Mouse (Mus musculus) liver, embryonic 14.5 days (tissue): ENCODE data around the gene Defb22. TPM values are rescaled to one million over a fixed set of nuclear protein-coding genes. Genes with fewer than 3 reads are reported as not detected.
A peak's percentile ranks its signal among the peaks of the same experiment; 100 is the strongest.

Experiments
- ATAC-seq: fragments of 200-750 bp; cut with Nextera tagmentation; 2 replicates; pipeline ENCODE4 v1.8.0; 2017; ENCODE audit warnings: moderate number of reproducible peaks, mild to moderate bottlenecking, moderate library complexity; ENCODE audit not compliant: insufficient read depth
- DNase-seq, 3 experiments: peaks; one replicate each; pipeline ENCODE4 v3.0.0-alpha.2; 2012 to 2013; ENCODE audit warnings: low read depth in 3 of 3, low spot score in 3 of 3
- H3K27ac ChIP-seq: fragments of 300-500 bp; sonication (generic); 2 replicates; pipeline ENCODE4 v1.5.1; 2014; ENCODE audit warnings: moderate library complexity, mild to moderate bottlenecking, control low read depth, inconsistent platforms
- H3K27me3 ChIP-seq: fragments of 300-500 bp; sonication (generic); 2 replicates; pipeline ENCODE4 v1.6.1; 2014; ENCODE audit warnings: mild to moderate bottlenecking, low read length, moderate library complexity; ENCODE audit not compliant: control insufficient read depth, insufficient read depth
- H3K36me3 ChIP-seq: fragments of 300-500 bp; sonication (generic); replicated peaks from 2 replicates; pipeline ENCODE4 v1.6.1; 2014; ENCODE audit warnings: low read depth; ENCODE audit not compliant: control insufficient read depth, insufficient read depth
- H3K4me1 ChIP-seq, 2 experiments: fragments of 200-500 bp in 1 of 2; fragments of 300-500 bp in 1 of 2; sonication (generic) in 1 of 2; replicated peaks; 2 replicates each; pipeline ENCODE4 v1.6.1; 2012 to 2014; ENCODE audit warnings: antibody characterized with exemption in 1 of 2, inconsistent platforms in 1 of 2, low read length in 1 of 2; ENCODE audit not compliant: control insufficient read depth in 2 of 2, insufficient read depth in 2 of 2
- H3K4me2 ChIP-seq: fragments of 300-500 bp; sonication (generic); 2 replicates; pipeline ENCODE4 v1.6.1; 2014; ENCODE audit warnings: low read depth, mild to moderate bottlenecking, control low read depth, moderate library complexity
- H3K4me3 ChIP-seq, 2 experiments: fragments of 200-500 bp in 1 of 2; fragments of 300-500 bp in 1 of 2; sonication (generic) in 1 of 2; 2 replicates each; pipeline ENCODE4 v1.5.1; 2012 to 2014; ENCODE audit warnings: low read depth in 2 of 2, low read length in 2 of 2, mild to moderate bottlenecking in 2 of 2, control low read depth in 1 of 2, inconsistent platforms in 1 of 2, moderate library complexity in 1 of 2; ENCODE audit not compliant: insufficient read depth in 1 of 2
- H3K9ac ChIP-seq: fragments of 300-500 bp; sonication (generic); replicated peaks from 2 replicates; pipeline ENCODE4 v1.6.1; 2014; ENCODE audit warnings: mild to moderate bottlenecking, control low read depth, moderate library complexity
- H3K9me3 ChIP-seq: fragments of 300-500 bp; sonication (generic); 2 replicates; pipeline ENCODE4 v1.6.1; 2016; ENCODE audit warnings: low read length, mixed read lengths; ENCODE audit not compliant: control insufficient read depth
- CTCF ChIP-seq: IDR thresholded peaks from 2 replicates; pipeline ENCODE4 v1.5.1; 2016; ENCODE audit warnings: antibody characterized with exemption, low read depth, control low read depth
- EP300 ChIP-seq: IDR thresholded peaks from 2 replicates; pipeline ENCODE4 v1.6.1; 2016; ENCODE audit warnings: antibody characterized with exemption, low read depth
- WGBS: fragments of 180-500 bp; shearing (Covaris S2); extraction: QIAGEN DNeasy Blood & Tissue Kit; methylation state at CpG from one replicate; pipeline ENCODE4 v1.1.7; 2014; ENCODE audit not compliant: insufficient replicate concordance; 5-methylcytosine and 5-hydroxymethylcytosine counted together
- polyA plus RNA-seq, 2 experiments: library from polyadenylated mRNA; depleted of rRNA in 1 of 2; stranded (reverse) in 1 of 2; unstranded in 1 of 2; fragments of >200 nt; fragmentation: Nextera tagmentation in 1 of 2; extraction: Ambion mirVana in 1 of 2; gene quantifications; 2 replicates each; pipeline versions ENCODE4 v1.2.1 to v1.2.3; 2012 to 2014

Gene Defb22
- polyA plus RNA-seq, 2 experiments = not detected

DNA sequence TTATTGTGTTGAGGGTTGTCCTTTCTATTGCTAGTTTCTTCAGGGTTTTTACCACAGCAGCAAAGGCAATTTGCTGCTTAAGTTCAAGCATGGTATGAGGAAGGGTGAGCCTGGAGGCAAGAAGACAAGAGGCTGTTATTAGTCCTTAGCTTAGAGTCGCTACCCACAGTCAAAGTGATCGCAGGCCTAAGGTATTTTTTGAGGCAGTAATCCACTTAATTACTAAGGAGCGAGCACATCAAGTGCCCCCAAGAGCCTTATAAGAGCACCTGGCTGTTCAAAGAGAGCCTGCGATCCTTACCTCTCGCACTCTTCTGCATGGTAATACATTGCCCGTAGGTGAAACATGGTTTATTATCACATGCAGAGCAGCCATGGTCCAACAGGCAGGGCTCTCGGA lies 8.2 kb downstream of the Defb22 start:
- Histone ChIP-seq H3K27ac (no peak overlapping the region), H3K4me3 (no peak overlapping the region), H3K4me2 (no peak overlapping the region), H3K4me1 (no peaks in the 10 kb centered on the region), H3K9me3 (no peaks in the 10 kb centered on the region), H3K9ac (no peak overlapping the region), H3K36me3 (no peaks in the 10 kb centered on the region), H3K27me3 (no peaks in the 10 kb centered on the region)
- no peak for TF ChIP-seq CTCF
- no peak for TF ChIP-seq EP300
- DNase-seq = no peak
- WGBS = 69% methylated on average over 7 of the region's 7 CpGs
- ATAC-seq = no peak

DNA sequence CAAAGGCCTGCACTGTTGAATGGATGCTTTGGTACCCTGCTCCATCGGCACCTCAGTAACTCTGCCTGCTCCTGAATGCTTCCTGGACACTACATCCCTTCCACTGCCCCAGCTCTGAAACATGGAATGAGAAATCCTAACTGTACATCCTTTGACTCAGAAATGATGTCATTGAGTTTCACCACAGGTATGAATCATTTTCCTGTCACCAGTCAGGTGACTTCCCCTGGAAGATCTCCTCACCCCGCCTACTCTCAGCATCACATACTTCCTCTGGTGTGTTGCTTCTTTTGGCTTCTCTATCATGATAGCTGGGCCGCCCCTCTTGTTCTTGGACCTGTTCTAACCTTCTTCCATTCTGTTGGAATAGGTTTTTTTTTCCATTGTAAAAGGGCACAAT lies 9.1 kb downstream of the Defb22 start:
- H3K36me3 ChIP-seq = no peaks in the 10 kb centered on the region
- H3K4me3 ChIP-seq = no peak overlapping the region
- 47% methylated on average over 3 of the region's 3 CpGs for WGBS
- H3K9ac ChIP-seq = no peak overlapping the region
- no peaks in the 10 kb centered on the region for H3K27me3 ChIP-seq
- ATAC-seq (no peak), DNase-seq (no peak)
- no peaks in the 10 kb centered on the region for H3K9me3 ChIP-seq
- TF ChIP-seq EP300 (no peak), CTCF (no peak)
- no peak overlapping the region for H3K4me2 ChIP-seq
- no peak overlapping the region for H3K27ac ChIP-seq
- no peaks in the 10 kb centered on the region for H3K4me1 ChIP-seq

GRCm38 (mm10) chr2:152476763-152477162 lies 13.2 kb downstream of the Defb22 start, which contains the start of gene Defb20:
Gene Defb20 (plus strand): TSS chr2:152477063.
- WGBS = 41% methylated on average over 2 of the region's 2 CpGs
- no peaks in the 10 kb centered on the region for H3K27me3 ChIP-seq
- no peak for TF ChIP-seq CTCF
- TF ChIP-seq EP300 = no peak

DNA sequence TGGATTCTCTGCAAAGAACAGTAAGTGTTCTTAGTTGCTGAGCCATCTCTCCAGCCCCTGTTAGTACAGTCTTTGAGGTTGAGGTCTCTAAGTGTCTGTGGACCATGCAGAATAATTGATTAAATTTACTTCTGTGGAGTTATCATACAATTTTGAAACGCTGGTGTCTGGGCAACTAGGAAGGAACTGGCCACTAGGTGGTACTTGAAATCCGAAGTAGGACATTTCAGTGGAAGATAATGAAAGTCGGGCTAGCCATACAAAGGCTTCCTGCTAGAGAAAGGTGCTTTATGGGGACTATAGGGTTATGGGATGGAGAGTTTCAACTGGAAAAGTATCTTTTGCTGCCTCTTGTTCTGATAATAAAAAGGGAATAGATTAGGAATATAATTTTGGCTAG lies 17.5 kb downstream of the Defb22 start:
- no peak for DNase-seq
- no peak overlapping the region for H3K4me2 ChIP-seq
- no peak for ATAC-seq

More at GRCm38 (mm10) chr2:152476763-152477162, 13.2 kb downstream of the Defb22 start, which contains the start of gene Defb20:
- Histone ChIP-seq H3K4me1 (no peaks in the 10 kb centered on the region), H3K4me2 (no peak within 1 kb of the TSS), H3K9me3 (no peaks in the 10 kb centered on the region), H3K9ac (no peak within 1 kb of the TSS), H3K36me3 (no peaks in the 10 kb centered on the region), H3K27ac (no peak within 1 kb of the TSS), H3K4me3 (no peak within 1 kb of the TSS)
- DNase-seq (no peak), ATAC-seq (no peak)

DNA sequence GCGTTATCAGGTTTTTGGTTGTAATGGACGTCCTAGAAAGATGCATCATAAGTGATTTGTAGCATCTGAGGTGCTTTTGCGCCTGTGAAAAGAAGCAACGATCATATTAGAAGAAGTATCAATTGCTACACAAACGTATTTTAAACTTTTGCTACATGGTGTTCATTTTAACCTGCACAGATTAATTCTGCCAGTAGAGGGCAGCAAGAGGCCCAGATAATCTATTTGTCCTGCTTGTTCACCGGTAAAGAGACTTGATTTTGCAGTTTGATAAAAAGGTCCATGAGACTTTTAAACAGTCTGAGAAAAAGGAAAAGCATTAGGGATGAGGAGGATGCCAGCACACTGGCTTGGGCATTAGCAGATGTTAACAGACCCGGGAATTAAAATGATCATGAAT lies 19.0 kb downstream of the Defb22 start:
- H3K36me3 ChIP-seq = no peaks in the 10 kb centered on the region
- DNase-seq (peak in 1 of 3 experiments; percentile 14), ATAC-seq (no peak)
- TF ChIP-seq EP300 (no peak), CTCF (peak; percentile 63)
- H3K4me3 ChIP-seq = no peak overlapping the region
- no peaks in the 10 kb centered on the region for H3K9me3 ChIP-seq
- H3K4me1 ChIP-seq = no peaks in the 10 kb centered on the region
- H3K4me2 ChIP-seq = no peak overlapping the region
- 23% methylated on average over 7 of the region's 7 CpGs for WGBS
- H3K9ac ChIP-seq = no peak overlapping the region
- H3K27ac ChIP-seq = no peak overlapping the region
- no peaks in the 10 kb centered on the region for H3K27me3 ChIP-seq

More for the DNA sequence above, 17.5 kb downstream of the Defb22 start:
- no peak overlapping the region for H3K4me3 ChIP-seq
- H3K4me1 ChIP-seq = no peaks in the 10 kb centered on the region
- TF ChIP-seq EP300 = no peak
- no peak for TF ChIP-seq CTCF
- 29% methylated on average over 3 of the region's 3 CpGs for WGBS
- no peaks in the 10 kb centered on the region for H3K36me3 ChIP-seq
- H3K9ac ChIP-seq = no peak overlapping the region
- H3K27me3 ChIP-seq = no peaks in the 10 kb centered on the region
- H3K27ac ChIP-seq = no peak overlapping the region
- no peaks in the 10 kb centered on the region for H3K9me3 ChIP-seq
